Mouse (Mus musculus): ENCODE measurements around the gene Hbs1l.

The Hbs1l gene

DNA sequence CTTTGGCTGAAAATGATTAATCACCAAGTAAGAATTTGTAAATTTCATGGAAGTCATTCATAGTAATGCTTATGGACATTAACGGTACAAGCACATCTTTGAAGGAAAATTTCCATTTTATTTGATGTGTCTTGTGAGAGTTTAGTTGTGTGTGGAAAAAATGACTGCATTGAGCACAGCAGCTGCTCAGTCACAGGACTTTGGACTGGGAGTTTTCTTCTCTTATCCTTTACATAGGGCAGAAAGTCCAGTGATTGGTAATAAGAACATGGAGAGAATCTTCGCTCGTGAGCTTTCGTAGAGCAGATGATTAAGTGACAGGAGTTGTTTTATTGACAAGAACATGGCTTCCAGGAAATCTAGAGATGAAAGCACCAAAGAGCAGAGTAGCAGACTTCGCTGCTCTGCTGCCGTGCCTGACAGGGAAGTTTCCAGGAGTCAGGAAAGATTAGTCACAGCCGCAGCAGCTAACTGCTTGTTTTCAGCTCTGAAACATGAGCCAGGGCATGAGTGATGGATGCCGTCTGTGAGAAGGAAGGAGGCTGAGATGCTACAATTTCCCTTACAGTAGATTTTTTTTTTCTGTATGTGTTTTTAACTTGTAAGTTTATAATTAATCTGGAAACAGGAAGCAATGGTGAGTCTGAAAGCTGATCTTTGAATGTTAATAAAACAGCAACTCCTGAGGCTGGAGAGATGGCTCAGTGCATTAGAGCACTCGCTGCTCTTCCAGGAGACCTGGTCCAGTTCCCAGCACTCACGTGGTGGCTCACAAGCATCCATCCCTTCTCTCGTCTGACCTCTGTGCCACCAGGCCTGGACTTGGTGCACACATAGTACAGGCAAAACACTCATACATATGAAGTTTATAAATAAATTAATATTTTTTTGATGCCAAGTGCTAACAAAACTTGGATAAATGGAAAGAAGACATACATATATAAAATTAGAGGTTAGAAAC lies 9.2 kb downstream of the Hbs1l start:
- DNase-seq = no peak

DNA sequence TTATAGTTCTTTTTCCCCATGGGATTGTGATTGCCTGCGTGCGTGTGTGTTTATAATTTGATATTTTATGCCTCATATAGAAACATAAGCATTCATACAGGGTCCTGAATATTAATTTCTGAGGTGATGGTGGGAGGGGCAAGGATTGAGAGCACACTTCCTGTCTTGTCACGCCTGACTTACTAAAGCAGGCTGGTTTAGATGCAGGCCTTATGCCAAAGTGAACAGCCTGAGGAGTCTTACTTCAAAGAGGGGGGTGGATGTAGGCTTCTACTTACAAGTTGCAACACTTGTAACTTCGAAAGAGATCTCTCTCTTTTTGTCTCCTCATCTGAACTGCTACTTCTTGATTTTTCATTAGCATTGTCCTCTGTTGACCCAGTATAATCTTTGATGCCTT lies 18.0 kb downstream of the Hbs1l start:
- no peak for DNase-seq

- no peak for DNase-seq
Observed at GRCm38 (mm10) chr10:21316123-21316522, 20.3 kb downstream of the Hbs1l start.

DNA sequence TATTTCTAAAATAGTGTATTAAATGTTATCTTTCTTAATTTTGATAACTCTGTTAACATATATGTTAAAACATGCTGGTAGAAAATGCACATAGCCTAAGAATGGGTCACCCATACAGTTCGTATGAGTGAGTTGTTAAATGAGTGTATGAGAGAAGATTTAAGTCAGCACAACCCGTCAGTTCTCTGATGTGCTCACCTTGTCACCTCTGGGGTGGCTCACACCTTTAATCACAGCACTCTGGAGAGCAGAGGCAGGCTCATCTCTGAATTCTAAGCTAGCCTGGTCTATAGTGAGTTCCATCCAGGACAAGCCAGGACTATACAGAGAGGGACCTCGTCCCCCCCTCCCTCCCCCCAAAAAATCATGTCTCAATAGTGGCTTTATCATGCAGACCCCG lies 22.5 kb downstream of the Hbs1l start:
- no peak for DNase-seq

DNA sequence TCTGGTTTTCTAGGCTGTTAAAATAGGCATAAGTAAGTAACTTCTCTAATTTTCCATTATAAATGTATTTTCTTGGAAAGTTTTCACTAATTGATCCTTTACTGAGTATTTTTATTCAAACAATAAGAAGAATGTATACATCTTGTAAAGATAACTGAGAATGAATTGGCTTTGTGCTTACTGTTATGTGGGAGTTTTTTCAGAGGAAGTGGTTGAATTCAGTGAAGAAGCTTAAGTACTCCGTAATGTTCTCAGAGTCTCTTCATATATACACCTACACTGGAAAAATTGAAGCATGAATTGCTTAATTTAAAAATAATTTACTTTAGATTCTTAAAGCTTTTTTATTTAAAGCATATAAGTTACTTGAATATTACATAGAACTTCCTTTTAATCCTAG lies 23.2 kb downstream of the Hbs1l start:
- DNase-seq = no peak

- no peak for DNase-seq
Observed at GRCm38 (mm10) chr10:21320601-21321000, 24.8 kb downstream of the Hbs1l start.

GRCm38 (mm10) chr10:21326352-21326751 lies 30.6 kb downstream of the Hbs1l start:
- DNase-seq = no peak

DNA sequence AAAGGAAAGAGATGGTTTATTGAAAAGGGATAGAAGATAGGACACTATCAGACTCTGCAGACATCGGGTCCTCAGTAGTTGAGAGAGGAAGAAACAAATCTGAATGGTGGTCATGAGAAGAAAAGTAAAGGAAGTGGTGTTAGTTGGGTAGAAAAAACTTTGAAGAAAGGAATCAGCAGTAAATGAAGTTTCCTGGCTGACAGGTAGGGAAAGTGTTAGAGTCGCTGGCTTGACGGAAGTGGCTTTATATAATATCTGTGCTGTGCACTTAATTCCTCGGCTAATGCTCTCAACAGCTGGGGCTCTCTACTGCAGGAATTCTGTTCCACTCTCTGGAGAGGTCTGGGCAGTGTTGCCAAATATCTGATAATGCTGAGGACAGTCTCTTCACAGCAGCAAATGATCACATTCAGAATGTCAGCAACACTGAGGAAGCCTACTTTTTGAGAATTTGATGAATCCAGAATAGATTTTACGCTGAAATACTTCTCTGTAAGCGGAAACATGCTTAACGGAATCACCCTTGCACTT lies 31.9 kb downstream of the Hbs1l start:
- no peak for DNase-seq

DNA sequence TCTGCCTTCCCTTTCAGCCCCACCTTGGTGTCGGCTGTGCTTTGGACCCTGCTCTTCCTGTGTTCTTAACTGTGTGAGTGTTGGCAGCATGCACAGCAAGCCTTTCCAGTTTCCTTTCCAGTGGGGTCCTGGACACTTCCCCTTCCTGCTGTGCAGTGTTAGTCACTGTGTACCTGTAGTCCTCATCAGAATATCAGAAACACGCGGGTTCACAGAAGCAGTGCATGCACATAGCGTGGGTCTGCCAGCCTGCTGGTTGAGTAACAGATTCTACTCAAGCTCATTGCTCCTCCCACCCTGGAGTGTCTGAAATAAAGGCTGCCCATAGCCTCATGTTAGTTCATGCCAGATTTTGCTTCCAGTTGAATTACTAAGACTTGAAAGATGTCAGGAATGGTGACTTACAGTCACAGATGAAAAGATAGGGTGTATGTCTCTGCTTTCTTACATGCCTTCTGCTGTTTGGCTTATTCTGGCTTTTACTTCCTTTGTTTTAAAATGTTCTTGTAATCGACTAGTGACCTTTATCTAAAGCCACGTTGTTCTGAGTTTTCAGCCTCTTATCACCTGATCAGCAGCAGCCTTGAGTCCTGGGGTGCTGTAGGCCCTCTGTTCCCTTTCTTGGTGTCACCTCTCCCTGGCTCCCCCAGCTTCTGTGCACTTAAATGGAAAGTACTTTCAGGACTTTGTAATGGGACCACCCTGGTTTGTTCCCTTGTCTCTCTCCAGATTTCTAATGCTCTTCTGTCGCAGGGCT lies 38.7 kb downstream of the Hbs1l start:
- DNase-seq = no peak

- no peak for DNase-seq
Observed at GRCm38 (mm10) chr10:21335534-21335933, 39.8 kb downstream of the Hbs1l start.

DNA sequence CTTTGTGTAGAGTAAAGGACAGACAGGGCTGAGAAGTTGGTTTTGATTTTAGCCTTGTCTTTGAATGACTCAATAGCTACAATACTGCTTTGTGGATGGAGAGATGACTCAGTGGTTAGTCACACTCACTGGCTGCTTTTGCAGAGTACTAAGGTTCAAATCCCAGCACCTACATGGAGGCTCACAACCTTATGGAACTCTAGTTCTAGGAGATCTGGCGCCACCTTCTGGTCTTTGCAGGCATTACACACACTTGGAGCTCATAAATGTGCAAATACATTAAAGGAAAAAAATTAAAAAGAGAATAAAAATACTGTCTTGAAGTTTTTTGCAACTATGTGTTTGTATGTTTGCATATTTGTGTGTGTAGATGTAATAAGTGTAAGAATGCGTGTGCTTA lies 41.4 kb downstream of the Hbs1l start:
- peak; percentile 60 to 68 for DNase-seq

DNA sequence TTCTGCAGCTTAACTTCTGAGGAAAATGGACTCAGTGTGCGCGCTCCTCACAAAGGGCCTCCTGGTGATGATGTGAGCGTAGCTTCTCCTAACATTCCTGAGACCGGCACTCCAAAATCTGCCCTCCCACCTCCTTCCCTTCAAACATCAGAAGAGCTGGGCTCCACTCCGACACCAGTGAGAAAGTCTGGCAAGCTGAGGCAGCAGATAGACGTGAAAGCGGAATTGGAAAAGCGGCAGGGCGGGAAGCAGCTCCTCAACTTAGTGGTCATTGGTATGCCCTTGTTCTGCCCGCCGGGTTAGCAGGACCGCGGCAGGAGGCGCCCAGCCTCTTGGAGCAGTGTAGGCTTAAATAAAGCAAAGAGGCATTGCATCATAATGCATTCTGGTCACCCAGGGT lies 45.9 kb downstream of the Hbs1l start:
- DNase-seq = no peak

- DNase-seq = no peak
Observed at GRCm38 (mm10) chr10:21342331-21343005, 46.7 kb downstream of the Hbs1l start.

- no peak for DNase-seq
Observed at GRCm38 (mm10) chr10:21347332-21347731, 51.6 kb downstream of the Hbs1l start.

- no peak for DNase-seq
Observed at GRCm38 (mm10) chr10:21349449-21349848, 53.7 kb downstream of the Hbs1l start.

DNA sequence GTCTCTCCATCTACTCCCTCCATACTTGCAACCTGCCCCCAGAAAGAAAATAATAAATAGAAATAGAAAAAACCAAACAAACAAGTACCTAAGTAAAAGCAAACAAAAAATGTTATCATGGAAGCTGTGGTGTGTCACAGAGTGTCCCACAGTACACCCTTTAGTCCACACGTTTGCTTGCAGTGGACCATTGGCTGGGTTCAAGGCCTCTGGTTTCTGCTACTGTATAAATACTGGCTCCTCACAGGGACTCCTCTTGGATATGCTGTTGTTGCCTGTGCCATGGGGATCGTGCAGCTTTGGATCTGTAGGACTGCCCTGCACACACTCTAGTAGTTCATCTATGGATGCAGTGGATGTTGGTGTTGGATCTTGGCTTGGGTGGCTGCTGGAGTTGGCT lies 54.2 kb downstream of the Hbs1l start:
- DNase-seq = no peak

DNA sequence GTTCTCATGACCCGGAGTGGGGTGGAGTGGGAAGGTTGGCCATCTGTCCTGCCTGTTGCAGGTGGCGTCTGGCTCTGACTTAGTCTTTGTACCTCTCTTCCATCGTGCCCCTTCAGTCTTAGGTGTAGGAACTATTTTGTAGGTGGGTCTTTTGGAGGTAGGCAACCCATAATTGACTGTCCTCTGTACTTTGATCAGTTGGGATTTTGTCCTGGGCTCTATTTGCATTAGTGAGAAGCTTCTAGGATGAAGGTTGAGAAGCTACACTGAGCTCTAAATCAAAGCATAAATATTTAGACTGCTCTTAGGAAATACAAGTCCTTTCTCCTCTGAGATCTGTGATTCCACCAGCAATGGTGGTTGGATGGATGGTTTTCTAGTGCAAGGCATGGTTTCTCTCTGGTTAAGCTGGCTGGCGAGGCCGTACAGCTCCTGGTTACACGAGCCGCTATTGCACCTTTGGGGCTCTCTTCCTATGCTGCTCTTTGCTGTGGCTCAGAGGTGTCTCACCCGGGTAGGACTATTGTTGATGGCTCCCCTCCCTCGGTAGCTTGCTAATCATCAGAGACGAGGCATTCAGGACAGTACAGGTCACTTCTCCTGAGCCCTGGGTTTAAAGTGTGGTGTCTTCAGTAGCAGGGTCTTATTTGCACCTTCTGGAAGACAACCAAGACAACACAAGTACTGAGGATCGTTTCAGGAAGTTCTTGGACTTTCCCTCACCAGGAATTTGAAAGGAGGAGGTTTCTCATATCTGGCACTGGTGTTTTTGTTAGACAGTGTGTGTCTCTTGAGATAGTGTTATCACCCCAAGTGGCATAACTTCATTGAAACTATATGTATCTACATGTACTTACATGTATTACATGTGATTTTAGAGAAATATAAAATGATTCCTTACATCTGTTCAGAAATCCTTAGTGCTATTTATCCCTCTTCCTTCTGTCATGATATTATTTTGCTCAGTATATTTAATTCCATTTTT lies 55.0 kb downstream of the Hbs1l start:
- no peak for DNase-seq

DNA sequence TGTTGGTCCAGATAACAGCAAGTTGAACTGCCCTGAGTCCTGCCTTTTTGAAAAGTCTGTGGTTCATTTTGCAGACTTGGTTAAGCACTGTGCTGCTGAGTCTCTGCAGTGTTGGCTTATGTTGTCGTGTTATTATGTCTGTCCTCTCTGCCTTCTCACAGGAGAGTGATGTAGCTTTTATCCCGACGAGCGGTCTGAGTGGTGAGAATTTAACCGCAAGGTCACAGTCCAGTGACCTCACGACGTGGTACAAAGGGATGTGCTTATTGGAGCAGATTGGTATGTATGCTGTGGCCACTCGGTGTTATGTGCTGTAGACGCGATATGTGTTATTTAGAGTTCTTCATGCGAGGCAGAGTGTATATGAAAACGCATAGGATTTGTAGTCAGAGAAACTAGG lies 56.0 kb downstream of the Hbs1l start:
- no peak for DNase-seq

GRCm38 (mm10) chr10:21353890-21354289 lies 58.1 kb downstream of the Hbs1l start:
- DNase-seq = no peak

DNA sequence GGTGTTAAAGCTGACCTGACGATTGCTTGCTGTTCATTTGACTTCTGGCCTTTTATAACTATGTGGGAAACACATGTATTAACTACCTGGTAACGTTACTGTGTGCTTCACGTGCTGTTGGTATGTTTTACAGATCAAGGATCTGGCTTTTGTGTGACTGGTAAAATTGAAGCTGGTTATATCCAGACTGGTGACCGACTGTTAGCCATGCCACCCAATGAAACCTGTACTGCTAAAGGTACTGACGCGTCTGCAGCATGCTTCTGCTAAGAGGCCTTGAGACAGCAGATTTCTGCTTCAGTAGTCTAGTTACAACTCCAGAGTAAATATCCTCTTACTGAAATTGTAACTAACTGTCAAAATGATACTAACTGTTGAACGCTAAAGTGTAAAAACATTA lies 58.7 kb downstream of the Hbs1l start:
- DNase-seq = no peak

DNA sequence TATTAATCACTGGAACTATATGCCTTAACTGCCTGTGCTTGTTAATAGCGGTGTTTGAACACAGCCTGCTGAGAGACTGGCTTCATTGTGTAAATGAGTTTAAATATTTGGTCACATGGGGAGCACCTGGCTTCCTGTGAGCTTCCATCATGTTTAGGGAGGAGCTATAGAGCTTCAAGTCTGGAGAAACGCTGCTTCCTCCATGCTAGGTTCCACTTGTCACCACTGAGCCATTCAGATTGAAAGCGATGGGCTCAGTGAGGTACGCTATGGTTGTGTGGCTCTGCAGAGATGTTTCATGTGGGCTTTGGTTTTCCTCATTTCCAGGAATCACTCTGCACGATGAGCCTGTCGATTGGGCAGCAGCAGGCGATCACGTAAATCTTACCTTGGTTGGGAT lies 62.2 kb downstream of the Hbs1l start:
- no peak for DNase-seq

DNA sequence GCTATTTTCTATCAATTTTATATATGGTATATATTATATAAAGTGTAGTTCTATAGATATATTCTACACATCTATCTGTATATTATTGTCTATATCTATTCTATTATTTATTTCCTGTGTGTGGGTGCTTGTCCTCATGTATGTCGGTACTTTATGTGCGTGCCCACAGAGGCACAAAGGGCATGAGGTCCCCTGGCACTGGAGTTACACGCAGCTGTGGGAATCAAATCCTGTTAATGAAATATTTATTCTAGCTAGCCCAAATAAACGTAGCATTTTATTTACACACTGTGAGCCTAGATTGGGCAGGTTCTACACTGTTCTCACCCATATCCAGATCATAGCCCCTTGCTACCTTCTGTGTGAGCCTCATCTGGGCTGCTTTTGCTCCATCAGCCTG lies 63.3 kb downstream of the Hbs1l start:
- no peak for DNase-seq

Measured in thymus, postnatal 36 days (tissue).